Mouse (Mus musculus) heart, postnatal 10 days (tissue): Measurements from ENCODE around the gene Cryz. TPM values are rescaled to one million over a fixed set of nuclear protein-coding genes. Genes with fewer than 3 reads are reported as not detected.
A peak's percentile ranks its signal among the peaks of the same experiment; 100 is the strongest.

Experiments
- DNase-seq, 2 experiments: peaks; one replicate each; pipeline ENCODE4 v3.0.0; 2021
- intact Hi-C: fragments of 180-260 bp; cut with DNase I; formaldehyde crosslinking; loops from one replicate; pipeline ENCODE4 v1.15.1; 2025
- total RNA-seq, 2 experiments: library from RNA; stranded (reverse); gene quantifications; 2 replicates each; pipeline ENCODE4 v1.2.3; 2021

The Cryz gene
- total RNA-seq, 2 experiments from 2014 or later, result 19.5 to 21.8 TPM

DNA sequence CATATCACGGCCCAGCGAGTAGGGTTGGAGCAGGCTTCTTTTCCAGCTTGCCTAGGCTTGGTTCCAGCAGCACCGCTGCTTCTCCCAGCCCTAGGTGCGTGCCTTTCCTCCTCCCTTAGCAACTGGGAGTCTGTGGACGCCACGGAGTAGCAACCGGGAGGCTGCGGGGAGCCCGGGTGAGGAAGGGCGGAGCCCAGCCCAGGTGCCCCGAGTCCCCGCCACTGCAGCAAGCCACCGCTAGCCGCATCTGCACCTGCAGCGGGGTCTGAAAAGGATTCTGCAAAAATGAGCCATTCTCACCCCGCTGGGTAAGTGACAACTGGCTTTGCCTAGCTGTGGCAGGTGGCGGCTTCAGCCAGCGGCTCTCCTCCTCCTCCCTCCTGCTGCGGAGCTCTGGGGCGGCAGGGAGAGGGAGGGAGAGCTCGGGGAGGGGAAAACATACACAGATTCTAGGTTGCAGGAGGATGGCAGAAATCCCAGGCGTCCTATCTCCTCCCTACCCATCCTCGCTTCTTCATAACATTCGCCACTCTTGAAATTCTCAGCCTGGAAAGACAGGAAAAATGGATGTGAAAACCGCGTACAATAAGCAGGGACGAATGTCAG, 67.6 kb downstream of the Cryz start:
- DNase-seq, result peak; percentile 19 to 22
- intact Hi-C loops, result no loop called here

DNA sequence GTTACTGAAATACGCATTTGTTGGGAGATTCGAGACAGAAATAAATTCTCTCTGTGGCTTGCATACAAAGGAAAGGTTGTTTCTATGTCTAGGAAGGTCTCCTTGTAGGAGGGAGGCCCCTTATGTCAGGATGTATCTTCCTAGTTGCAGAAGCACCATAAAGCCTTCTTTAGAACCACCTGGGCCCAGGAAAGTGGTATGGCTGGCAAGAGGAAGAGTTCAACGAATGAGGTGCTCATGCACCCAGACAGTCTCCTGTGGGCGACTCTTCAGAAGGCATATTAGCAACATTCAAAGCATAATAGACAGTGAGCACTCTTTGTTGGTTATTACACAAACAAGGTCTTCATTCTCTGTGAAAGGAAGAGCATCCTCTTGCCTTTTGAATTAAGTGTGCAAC, 68.1 kb downstream of the Cryz start:
- intact Hi-C loops, result no loop called here
- no peak for DNase-seq

DNA sequence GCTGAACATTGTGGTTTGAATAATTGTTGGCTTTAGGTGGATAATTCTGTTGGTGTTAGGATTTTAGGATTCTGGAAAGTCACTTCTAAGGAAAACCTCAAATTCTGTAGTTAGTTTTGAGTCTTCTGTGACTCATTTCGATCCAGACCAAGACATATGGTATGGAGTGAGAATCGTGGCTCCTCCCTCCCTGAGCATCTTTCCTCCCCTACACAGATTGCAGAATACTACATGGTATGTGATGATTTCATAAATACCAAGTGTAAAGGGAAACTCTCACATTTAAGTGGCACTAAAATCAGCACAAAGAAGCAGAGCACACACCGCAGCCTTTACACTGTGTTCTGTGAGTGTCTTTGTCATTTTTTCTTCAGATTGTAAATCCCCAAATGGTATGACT, 72.0 kb downstream of the Cryz start:
- intact Hi-C loops, result no loop called here
- no peak for DNase-seq

DNA sequence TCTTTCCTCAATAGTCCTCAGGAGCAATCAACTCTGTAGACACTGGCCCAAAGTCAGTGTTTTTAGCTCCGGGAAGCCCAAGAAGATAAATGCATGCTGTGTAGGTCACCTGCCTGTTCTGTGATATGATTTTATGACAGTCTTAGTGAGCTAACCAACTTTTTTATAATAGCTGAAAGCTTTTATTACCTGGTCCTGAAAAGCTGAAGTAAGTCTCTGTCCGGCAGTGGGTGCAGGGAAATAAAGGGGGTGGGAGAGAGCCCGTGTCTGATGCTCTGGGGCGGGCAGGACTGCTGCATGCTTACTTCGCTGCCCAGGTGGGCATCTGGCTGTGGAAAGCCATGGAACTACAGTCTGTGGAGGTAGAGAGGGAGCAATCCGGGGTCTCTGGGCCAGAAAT, 74.1 kb downstream of the Cryz start:
- intact Hi-C loops, result no loop called here
- DNase-seq, result no peak

DNA sequence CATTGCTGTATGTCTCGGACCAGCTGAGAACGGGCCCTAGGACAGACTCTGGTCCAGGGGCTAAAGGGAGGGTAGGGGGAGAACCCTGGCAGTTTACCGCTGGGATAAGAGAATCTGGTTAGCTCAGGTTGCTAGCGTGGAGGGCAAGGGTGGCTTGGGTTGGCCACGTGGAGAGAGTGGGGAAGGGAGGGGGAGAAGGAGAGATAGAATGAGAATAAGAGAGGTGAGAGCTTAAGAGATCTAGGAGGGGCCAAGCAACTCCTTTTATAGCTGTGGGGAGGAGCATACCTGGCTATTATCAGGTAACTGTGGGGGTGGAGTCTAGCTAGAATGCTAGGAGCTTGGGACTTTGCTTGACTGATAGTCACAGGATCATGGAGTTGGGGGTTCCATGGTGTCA, 74.5 kb downstream of the Cryz start:
- intact Hi-C loops, result no loop called here

More for the DNA sequence above, 74.5 kb downstream of the Cryz start:
- DNase-seq, result no peak

Other genes with a start within 250 kb of the Cryz start
- gene Tyw3, start 393 bp downstream of the Cryz start, total RNA-seq, result 1 to 10 TPM; 4.8 to 4.9 TPM
- under 1 TPM; 0.05 TPM for gene Erich3, start 67.1 kb downstream of the Cryz start, total RNA-seq